Mouse (Mus musculus): ENCODE results near the gene Stx1a.
A peak's percentile ranks its signal among the peaks of the same experiment; 100 is the strongest.

Gene Stx1a

DNA sequence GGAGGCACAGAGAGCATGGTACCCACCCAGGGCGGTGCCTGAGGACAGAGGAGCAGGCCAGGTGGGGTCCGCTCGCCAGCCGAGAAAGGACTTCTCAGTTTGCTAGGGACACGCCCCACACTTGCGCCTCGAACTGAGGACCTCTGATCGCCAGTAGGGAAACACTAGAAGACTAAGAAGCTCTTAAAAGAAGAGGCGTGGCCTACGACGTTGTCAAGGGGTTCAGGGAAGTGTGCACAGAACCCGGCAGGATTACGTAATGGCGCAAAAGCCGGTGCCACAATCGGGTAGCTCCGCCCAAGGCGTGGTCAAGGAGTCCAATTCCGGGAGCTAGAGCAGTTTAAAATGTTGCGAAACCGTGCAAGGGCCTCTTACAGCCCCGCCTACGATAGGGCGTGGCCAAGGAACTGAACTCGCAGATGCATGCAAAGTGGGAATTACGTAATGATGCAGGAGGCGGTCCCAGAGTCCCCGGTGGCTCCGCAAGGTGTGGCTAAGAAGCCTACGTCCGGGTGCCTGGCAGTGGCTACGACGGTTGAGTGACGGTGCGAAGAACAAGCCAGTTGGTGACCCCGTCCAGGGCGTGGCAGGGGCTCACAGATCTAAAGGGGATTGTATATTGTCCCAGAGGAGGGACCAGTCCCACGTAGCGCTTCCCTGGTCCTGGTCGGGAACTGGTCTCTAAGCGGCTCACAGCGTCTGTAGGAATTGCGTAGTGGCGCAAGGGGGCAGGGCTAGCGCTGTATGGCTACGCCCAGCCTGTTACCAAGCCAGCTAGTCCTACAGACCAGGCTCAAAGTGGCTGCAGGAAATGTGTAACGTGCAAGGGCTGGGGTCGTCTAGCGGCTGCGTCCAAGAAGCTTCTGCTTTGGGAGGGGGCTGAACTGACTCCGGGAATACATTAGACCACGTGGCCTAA, 14.4 kb upstream of the Stx1a start, which contains the start of gene Abhd11:
Abhd11 (plus strand) TSS at position 482 of the 919 bp plus-strand sequence.
- DNase-seq, result peak; percentile 98 to 100

DNA sequence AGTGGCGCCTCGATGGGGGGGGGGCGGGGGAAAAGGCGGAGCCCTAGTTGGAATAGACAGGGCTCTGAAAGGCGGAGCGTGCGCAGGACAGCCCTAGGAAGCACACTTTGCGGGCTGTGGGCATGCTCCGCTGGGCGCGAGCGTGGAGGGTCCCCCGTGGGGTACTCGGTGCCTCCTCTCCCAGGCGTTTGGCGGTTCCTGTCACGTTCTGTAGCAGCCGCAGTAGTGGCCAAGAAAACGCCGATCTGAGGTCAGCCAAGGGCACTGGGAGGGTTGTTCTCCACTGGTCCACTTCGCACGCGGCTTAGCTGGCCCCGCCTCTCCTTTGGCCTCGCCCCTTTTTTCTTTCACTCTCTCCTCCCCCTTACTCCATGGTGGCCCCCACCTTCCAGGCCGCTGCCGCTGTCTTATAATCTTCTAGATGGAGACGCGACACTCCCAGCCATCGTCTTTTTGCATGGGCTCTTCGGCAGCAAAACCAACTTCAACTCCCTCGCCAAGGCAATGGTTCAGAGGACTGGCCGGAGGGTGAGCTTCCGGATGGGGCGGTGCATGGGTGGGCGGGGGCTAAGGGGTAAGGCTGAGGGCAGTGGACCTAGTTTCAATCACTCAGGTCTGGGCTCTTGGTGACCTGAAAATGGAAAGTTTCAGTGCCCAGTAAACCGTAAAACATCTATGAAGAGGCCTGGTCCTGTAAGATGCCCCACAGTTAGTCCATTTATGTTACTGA, 13.5 kb upstream of the Stx1a start:
- peak; percentile 84 to 85 for DNase-seq

DNA sequence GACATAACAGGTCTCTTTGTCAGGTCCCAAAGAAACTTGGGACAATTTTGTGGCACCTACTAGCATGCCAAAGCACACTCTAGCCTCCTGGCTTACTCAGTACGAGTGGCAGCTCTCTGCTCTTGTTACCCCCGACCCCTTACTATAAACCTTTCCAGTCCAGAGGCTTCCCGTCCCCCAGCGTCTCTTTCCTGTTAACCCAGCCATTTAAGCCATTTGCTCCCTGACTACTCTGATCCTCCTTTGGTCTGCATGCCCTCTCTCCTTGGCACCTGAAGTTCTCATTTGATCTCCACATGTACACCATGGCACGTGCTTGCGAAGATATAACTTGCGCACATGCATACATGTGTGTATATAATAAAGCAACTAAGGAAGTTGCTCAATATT, 13.0 kb upstream of the Stx1a start:
- DNase-seq, result no peak

DNA sequence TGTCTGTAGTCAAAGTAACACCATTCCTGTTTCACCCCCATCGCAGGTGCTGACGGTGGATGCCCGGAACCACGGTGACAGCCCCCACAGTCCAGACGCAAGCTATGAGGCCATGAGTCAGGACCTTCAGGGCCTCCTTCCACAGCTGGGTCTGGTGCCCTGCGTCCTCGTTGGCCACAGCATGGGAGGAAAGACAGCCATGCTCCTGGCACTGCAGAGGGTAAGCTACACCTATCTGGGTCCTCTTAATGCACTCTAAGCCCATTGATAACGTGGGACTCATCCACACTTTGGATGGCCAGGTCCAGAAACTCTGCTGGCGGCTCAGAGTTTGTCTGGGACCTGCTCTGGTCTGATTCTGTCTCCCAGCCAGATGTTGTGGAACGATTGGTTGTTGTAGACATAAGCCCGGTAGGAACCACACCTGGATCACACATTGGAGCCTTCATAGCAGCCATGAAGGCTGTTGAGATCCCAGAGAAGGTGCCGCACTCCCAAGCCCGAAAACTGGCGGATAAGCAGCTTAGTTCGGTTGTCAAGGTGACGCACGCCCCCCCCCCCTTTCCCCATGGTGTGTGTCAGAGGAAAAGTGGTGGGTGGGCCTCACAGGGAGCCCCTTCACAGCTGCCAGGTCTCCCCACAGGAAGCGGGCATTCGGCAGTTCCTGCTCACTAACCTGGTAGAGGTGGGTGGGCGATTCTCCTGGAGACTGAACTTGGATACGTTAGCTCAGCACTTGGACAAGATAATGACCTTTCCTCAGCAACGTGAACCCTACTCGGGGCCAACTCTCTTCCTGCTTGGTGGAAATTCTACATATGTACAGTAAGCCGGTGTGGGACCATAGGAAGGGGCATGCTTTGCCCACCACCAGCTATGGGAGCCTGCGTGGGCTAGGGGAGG, 12.2 kb upstream of the Stx1a start:
- DNase-seq, result no peak

GRCm38 (mm10) chr5:135011809-135012613, 11.3 kb upstream of the Stx1a start:
- DNase-seq, result peak in 1 of 2 experiments; percentile 26

- peak; percentile 80 for DNase-seq
Measured at GRCm38 (mm10) chr5:135012671-135013441, 10.4 kb upstream of the Stx1a start.

GRCm38 (mm10) chr5:135015497-135015896, 7.8 kb upstream of the Stx1a start:
- peak; percentile 83 to 86 for DNase-seq

DNA sequence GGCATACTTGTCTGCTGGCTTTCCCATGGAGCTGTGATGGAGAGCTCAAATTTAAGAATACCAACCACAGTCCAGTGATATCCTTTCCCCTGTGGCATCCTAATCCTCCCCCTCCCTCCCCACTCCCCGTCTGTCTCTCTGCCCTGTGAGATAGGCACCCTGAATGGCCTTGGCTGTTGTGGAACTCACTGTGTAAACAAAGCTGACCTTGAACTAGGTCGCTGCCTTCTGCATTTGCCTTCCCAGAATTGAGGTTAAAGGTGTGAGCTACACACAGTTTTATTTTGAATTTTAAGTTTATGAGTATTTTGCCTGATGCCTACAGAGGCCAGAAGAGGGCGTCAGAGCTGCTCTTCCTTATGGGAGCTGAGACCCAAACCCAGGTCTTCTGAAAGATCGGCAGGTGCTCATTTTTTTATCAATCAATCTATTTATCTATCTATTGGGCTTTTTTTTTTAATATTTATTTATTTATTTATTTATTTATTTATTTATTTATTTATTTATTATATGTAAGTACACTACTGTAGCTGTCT, 7.0 kb upstream of the Stx1a start:
- no peak for DNase-seq

- no peak for DNase-seq
Measured at GRCm38 (mm10) chr5:135021814-135022213, 1.5 kb upstream of the Stx1a start.

- peak; percentile 31 for DNase-seq
Measured at GRCm38 (mm10) chr5:135024665-135025224, 1.5 kb downstream of the Stx1a start.

DNA sequence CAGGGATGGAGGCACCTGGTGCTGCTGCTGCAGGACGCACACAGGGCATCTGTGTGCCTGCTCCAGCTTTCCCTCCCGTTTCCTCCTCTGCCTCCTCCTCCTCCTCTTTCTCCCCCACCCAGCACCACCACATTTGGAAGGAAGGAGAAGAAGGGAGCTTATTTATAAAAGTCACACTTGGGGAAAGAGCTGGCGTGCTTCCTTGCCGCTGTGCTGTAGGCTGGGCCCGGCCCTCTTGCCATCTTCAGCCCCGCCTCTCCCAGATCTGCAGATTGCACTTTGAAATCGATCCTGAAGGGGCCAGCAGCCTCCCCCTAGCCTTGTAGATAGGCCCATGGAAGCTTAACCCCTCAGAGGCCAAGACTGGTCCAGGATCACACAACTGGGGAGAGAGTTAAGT, 2.6 kb downstream of the Stx1a start:
- DNase-seq, result no peak

DNA sequence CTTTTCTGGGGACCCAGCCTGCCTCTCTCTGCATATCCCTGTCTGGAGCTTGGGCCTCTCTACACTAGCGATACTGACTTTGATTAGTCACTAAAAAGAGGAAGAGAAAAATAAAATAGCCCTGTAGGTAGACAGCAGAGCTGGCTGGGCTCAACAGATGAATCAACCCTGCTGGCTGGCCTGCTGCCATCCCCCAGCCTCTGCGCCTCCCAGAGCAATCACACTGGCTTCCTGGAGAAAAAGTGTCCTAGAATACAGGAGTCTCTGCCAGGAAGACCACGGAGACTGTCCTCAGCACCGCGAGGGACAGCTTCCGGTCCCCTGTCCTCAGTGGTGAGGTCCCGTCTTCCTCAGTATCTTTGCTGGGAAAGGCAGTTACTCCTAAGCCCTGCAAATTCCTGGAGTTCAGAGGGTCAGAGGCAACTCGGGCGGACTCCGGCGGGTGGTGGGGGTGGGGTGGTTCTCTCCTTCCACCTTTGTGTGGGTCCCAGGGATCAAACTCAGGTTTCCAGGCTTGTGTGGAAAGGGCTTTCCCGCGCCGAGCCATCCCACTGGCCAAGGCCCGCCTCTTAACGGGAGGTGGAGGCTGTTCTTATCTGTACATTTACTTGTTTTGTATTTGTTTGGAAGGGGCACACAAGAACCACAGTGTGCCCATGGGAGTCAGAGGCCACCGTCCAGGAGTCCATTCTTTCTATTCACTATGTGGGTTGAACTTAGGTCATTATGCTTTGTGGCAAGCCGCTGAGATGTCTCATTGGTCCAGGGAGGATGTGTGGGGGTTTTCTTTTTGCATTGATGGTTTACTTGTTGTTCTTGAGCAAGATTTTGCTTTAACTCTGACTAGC, 5.9 kb downstream of the Stx1a start:
- no peak for DNase-seq

GRCm38 (mm10) chr5:135032581-135032980, 9.3 kb downstream of the Stx1a start:
- no peak for DNase-seq

DNA sequence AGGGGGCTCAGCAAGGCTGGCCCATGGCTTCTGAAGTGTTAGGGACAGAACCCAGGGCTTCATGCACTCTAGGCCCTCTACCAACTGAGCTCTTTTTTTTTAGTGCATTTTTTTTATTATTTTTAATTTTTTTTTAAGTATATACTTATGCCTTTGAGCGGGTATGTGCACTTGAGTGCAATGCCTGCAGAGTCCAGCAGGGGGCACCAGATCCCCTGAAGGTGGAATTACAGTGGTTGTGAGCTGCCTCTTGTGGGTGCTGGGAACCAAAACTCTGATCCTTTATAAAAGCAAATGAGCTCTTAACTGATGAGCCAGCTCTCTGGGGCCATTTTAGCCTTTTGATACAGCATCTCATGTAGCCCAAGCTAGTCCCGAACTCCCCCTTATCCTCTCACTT, 11.3 kb downstream of the Stx1a start:
- DNase-seq, result no peak

DNA sequence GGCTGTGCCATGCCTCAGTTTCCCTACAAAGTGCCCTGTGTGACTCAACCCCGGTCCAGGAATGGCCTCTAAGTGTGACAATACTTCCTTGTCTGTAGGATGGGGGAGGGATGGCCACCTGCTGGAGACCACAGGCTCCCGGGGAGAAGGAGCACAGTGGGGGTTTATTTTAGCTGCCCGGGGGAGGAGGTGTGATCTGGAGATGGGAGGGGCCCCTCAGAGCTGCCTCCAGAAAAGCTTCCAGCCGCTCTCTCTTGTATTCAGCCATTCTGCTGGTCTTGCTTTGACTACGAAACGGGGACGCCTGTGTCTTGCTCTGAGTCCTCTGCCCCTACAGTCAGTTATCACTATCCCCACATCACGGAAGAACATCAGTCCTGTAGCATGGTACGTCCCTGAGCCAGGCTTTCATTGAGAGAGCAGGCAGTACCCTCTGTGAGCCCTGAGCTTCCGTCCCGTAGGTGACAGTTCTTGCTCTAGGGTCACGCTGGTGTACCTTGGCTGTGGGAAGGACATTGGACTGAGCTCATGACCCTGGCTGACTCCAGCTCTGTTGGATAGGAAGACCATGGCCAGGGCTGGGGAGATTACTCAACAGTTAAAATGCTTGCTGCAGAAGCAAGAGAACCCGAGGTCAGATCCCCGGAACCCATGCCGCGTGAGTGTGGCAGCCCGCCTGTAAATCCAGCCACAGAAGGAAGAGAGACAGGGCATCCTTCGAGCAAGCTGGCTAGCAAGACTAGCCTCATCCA, 12.5 kb downstream of the Stx1a start:
- DNase-seq, result no peak

- no peak for DNase-seq
Measured at GRCm38 (mm10) chr5:135037946-135038345, 14.7 kb downstream of the Stx1a start.

- DNase-seq, result no peak
Measured at GRCm38 (mm10) chr5:135039541-135039940, 16.3 kb downstream of the Stx1a start.

DNA sequence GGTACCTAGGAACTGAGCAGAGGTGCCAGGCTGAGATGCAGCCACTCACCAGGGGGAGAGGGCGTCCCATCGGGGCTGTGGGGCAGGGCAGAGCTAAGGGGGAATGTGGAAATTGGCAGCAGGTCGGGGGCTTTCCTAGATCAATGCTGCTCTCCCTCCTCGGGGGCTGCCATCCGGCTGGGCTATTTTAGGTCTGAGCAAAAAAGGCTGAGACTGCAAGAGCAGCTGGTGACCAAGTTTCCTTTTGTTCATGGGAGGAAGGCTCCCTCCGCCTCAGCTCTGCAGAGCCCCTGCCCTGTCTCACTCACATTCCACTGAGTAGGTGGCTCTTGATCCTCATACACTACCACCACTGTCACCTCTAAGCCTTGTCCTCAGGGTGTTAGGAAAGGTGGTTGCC, 16.8 kb downstream of the Stx1a start:
- DNase-seq, result no peak

GRCm38 (mm10) chr5:135040777-135041176, 17.5 kb downstream of the Stx1a start:
- no peak for DNase-seq

Measured in thymus, postnatal 36 days (tissue).